Mouse (Mus musculus) Patski (cell line): ENCODE measurements at regions not wholly inside any gene's neighbourhood (a gene's known extent, or its start where the extent isn't known, plus 50 kb on each side); places are given as distances from the start of the nearest gene placed in this dataset.
"Not testable (repeated sequence)": the region's sequence is repeated elsewhere in the genome, so short reads cannot be mapped to it uniquely, and the experiment has no call there.

Source experiments
- ATAC-seq: fragments of 100-300 bp; one replicate; pipeline ENCODE4 v1.8.0; 2021
- CTCF ChIA-PET: fragments of 350-600 bp; sonication (Branson Sonifier 250); formaldehyde crosslinking; loops from one replicate; lab custom pipeline; 2022; ENCODE audit warnings: inconsistent platforms; lab: Charles Lee
- POLR2A ChIA-PET: fragments of 350-600 bp; sonication (Branson Sonifier 250); formaldehyde crosslinking; loops from one replicate; lab custom pipeline; 2022; ENCODE audit warnings: antibody characterized with exemption, inconsistent platforms; lab: Charles Lee
- DNase-seq: peaks from one replicate; pipeline ENCODE4 v3.0.0-alpha.2; 2011; ENCODE audit warnings: low read depth, low spot score
- H3K27me3 ChIP-seq: fragments of 371-371 bp; one replicate; pipeline ENCODE4 v1.5.1; 2021
- CTCF ChIP-seq: fragments of 100-300 bp; IDR thresholded peaks from one replicate; pipeline ENCODE4 v1.5.1; 2021
- in situ Hi-C: fragments of 300-500 bp; cut with MboI; formaldehyde crosslinking; loops from 3 replicates; pipeline ENCODE4 v1.11.1; 2018; ENCODE audit warnings: low pct_unique_long_range_greater_than_20kb, mixed read lengths

GRCm38 (mm10) chr2:147307488-147308386 lies 54.0 kb upstream of the Pax1 start:
- DNase-seq, result peak; percentile 4
- in situ Hi-C loops, result no loop called here
- H3K27me3 ChIP-seq, result peaks cover 13% of the 10 kb centered on the region
- TF ChIP-seq CTCF, result peak; percentile 94
- CTCF ChIA-PET, result interaction anchor here (1.0 to 1.2 kb wide), 2 partner anchors 9 to 41 kb away, joined by 3 read pairs; no protein-coding TSS in a partner anchor
- POLR2A ChIA-PET, result no interaction called here
- ATAC-seq, result peak; percentile 94

- POLR2A ChIA-PET, result no interaction called here
- in situ Hi-C loops, result no loop called here
- DNase-seq (no peak), ATAC-seq (no peak)
- CTCF ChIA-PET, result interaction anchor here (1.0 to 1.2 kb wide), 2 partner anchors 8 to 40 kb away, joined by 3 read pairs; no protein-coding TSS in a partner anchor
- peaks cover 17% of the 10 kb centered on the region for H3K27me3 ChIP-seq
- no peak for TF ChIP-seq CTCF
Observed at GRCm38 (mm10) chr2:147306728-147307127, 55.0 kb upstream of the Pax1 start.

GRCm38 (mm10) chr2:147305262-147305661 lies 56.5 kb upstream of the Pax1 start:
- in situ Hi-C loops, result no loop called here
- ATAC-seq (no peak), DNase-seq (no peak)
- H3K27me3 ChIP-seq, result peaks cover 15% of the 10 kb centered on the region
- ChIA-PET CTCF (no interaction called here), POLR2A (no interaction called here)
- TF ChIP-seq CTCF, result peak; percentile 59

GRCm38 (mm10) chr2:147300503-147300902 lies 61.2 kb upstream of the Pax1 start:
- peaks cover 5% of the 10 kb centered on the region for H3K27me3 ChIP-seq
- ATAC-seq, result no peak
- DNase-seq, result no peak
- no peak for TF ChIP-seq CTCF
- in situ Hi-C loops, result no loop called here
- CTCF ChIA-PET, result no interaction called here
- POLR2A ChIA-PET, result no interaction called here

- DNase-seq (no peak), ATAC-seq (peak; percentile 83)
- H3K27me3 ChIP-seq, result peaks cover 5% of the 10 kb centered on the region
- ChIA-PET CTCF (no interaction called here), POLR2A (no interaction called here)
- no peak for TF ChIP-seq CTCF
- in situ Hi-C loops, result no loop called here
Observed at GRCm38 (mm10) chr2:147299359-147299758, 62.4 kb upstream of the Pax1 start.

- DNase-seq (no peak), ATAC-seq (no peak)
- no peak for TF ChIP-seq CTCF
- in situ Hi-C loops, result no loop called here
- H3K27me3 ChIP-seq, result peaks cover 5% of the 10 kb centered on the region
- ChIA-PET CTCF (interaction anchor here (1.1 kb wide), 1 partner anchor 9 kb away, joined by 3 read pairs; no protein-coding TSS in a partner anchor), POLR2A (no interaction called here)
Observed at GRCm38 (mm10) chr2:147298499-147298896, 63.2 kb upstream of the Pax1 start.

- peaks cover 5% of the 10 kb centered on the region for H3K27me3 ChIP-seq
- CTCF ChIA-PET, result interaction anchor here (1.1 kb wide), 1 partner anchor 10 kb away, joined by 3 read pairs; no protein-coding TSS in a partner anchor
- DNase-seq (no peak), ATAC-seq (no peak)
- in situ Hi-C loops, result no loop called here
- POLR2A ChIA-PET, result no interaction called here
- TF ChIP-seq CTCF, result no peak
Observed at GRCm38 (mm10) chr2:147297876-147298498, 63.7 kb upstream of the Pax1 start.

GRCm38 (mm10) chr2:147294926-147295325 lies 66.8 kb upstream of the Pax1 start:
- DNase-seq, in situ Hi-C loops, ATAC-seq, CTCF ChIA-PET, POLR2A ChIA-PET, H3K27me3 ChIP-seq: not testable (repeated sequence)

GRCm38 (mm10) chr2:147293294-147293688 lies 68.4 kb upstream of the Pax1 start:
- no peak for ATAC-seq
- in situ Hi-C loops, result no loop called here
- TF ChIP-seq CTCF, result no peak
- H3K27me3 ChIP-seq, result peaks cover 7% of the 10 kb centered on the region
- DNase-seq, result no peak
- CTCF ChIA-PET, result no interaction called here
- POLR2A ChIA-PET, result interaction anchor here (0.7 kb wide), 1 partner anchor 102 kb away, joined by 3 read pairs; no protein-coding TSS in a partner anchor

GRCm38 (mm10) chr2:147292387-147293293 lies 69.1 kb upstream of the Pax1 start:
- H3K27me3 ChIP-seq, result peaks cover 7% of the 10 kb centered on the region
- no peak for TF ChIP-seq CTCF
- CTCF ChIA-PET, result no interaction called here
- POLR2A ChIA-PET, result interaction anchor here (0.7 kb wide), 1 partner anchor 101 kb away, joined by 3 read pairs; no protein-coding TSS in a partner anchor
- ATAC-seq (no peak), DNase-seq (no peak)
- in situ Hi-C loops, result no loop called here
